Mouse (Mus musculus) CH12.LX (cell line): ENCODE data around the gene C1qtnf7. TPM values are rescaled to one million over a fixed set of nuclear protein-coding genes. Genes with fewer than 3 reads are reported as not detected.
A peak's percentile ranks its signal among the peaks of the same experiment; 100 is the strongest.

Source experiments
- DNase-seq: peaks from one replicate; pipeline ENCODE4 v3.0.0-alpha.2; 2013; ENCODE audit errors: extremely low read depth
- H3K27ac ChIP-seq: 2 replicates; pipeline ENCODE4 v1.5.1; 2012; ENCODE audit warnings: low read depth, mild to moderate bottlenecking, control low read depth, moderate library complexity; ENCODE audit not compliant: insufficient read depth
- H3K27me3 ChIP-seq: replicated peaks from 2 replicates; pipeline ENCODE3; 2012; ENCODE audit warnings: inconsistent platforms
- H3K36me3 ChIP-seq, 2 experiments: replicated peaks in 1 of 2; 2 replicates each; pipeline versions ENCODE3 to v1.6.1; 2012; ENCODE audit warnings: inconsistent platforms in 1 of 2, low read length in 1 of 2, mild to moderate bottlenecking in 1 of 2, mixed read lengths in 1 of 2, moderate library complexity in 1 of 2; ENCODE audit not compliant: control insufficient read depth in 1 of 2, insufficient read depth in 1 of 2
- H3K4me1 ChIP-seq, 2 experiments: 2 replicates each; pipeline ENCODE4 v1.6.1; 2012; ENCODE audit warnings: inconsistent platforms in 1 of 2, moderate library complexity in 1 of 2; ENCODE audit not compliant: insufficient read depth in 2 of 2, control insufficient read depth in 1 of 2
- H3K4me2 ChIP-seq: 2 replicates; pipeline ENCODE4 v1.6.1; 2012; ENCODE audit warnings: low read depth, mild to moderate bottlenecking, control low read depth; ENCODE audit not compliant: poor library complexity, insufficient read depth, severe bottlenecking
- H3K4me3 ChIP-seq, 3 experiments: fragments of 150-350 bp in 1 of 3; sonication (generic) in 1 of 3; replicated peaks in 1 of 3; 2 replicates each; pipeline versions ENCODE3 to v1.5.1; 2011 to 2012; ENCODE audit warnings: low read depth in 2 of 3, low read length in 2 of 3, mild to moderate bottlenecking in 2 of 3, moderate library complexity in 2 of 3, control low read depth in 1 of 3, improper control_type of control experiment in 1 of 3, inconsistent platforms in 1 of 3, mixed read lengths in 1 of 3; ENCODE audit not compliant: poor library complexity in 1 of 3
- H3K79me2 ChIP-seq: replicated peaks from 2 replicates; pipeline ENCODE4 v1.6.1; 2012; ENCODE audit warnings: mild to moderate bottlenecking, moderate library complexity; ENCODE audit not compliant: control insufficient read depth, poor library complexity, insufficient read depth, severe bottlenecking; ENCODE audit errors: extremely low read depth
- H3K9ac ChIP-seq: 2 replicates; pipeline ENCODE4 v1.6.1; 2012; ENCODE audit warnings: low read depth, mild to moderate bottlenecking, control low read depth, moderate library complexity; ENCODE audit not compliant: insufficient read depth
- H3K9me3 ChIP-seq: replicated peaks from 2 replicates; pipeline ENCODE3; 2012; ENCODE audit warnings: low read length, inconsistent platforms, mixed read lengths
- CHD1 ChIP-seq: IDR thresholded peaks from 2 replicates; pipeline ENCODE4 v1.6.1; 2012; ENCODE audit warnings: low read depth, low read length, improper control_type of control experiment, inconsistent platforms
- CTCF ChIP-seq, 2 experiments: IDR thresholded peaks in 1 of 2; conservative IDR thresholded peaks in 1 of 2; 2 replicates each; pipeline ENCODE4 v1.5.1; 2011 to 2012; ENCODE audit warnings: low read depth in 2 of 2, low read length in 2 of 2, improper control_type of control experiment in 1 of 2, inconsistent platforms in 1 of 2, mild to moderate bottlenecking in 1 of 2, moderate library complexity in 1 of 2
- E2F4 ChIP-seq: IDR thresholded peaks from 2 replicates; pipeline ENCODE4 v1.6.1; 2011; ENCODE audit warnings: low read depth, low read length, improper control_type of control experiment; ENCODE audit not compliant: insufficient replicate concordance
- EP300 ChIP-seq: IDR thresholded peaks from 2 replicates; pipeline ENCODE4 v1.6.1; 2011; ENCODE audit warnings: low read length, improper control_type of control experiment
- ETS1 ChIP-seq: conservative IDR thresholded peaks from 2 replicates; pipeline ENCODE4 v1.6.1; 2012; ENCODE audit warnings: low read depth, mild to moderate bottlenecking, inconsistent platforms, low read length, improper control_type of control experiment, moderate library complexity
- GABPA ChIP-seq: IDR thresholded peaks from 2 replicates; pipeline ENCODE4 v1.6.1; 2012; ENCODE audit warnings: low read depth, low read length, improper control_type of control experiment, inconsistent platforms; ENCODE audit not compliant: insufficient replicate concordance
- HCFC1 ChIP-seq: IDR thresholded peaks from 2 replicates; pipeline ENCODE4 v1.6.1; 2012; ENCODE audit warnings: low read depth, mild to moderate bottlenecking, inconsistent platforms, low read length, improper control_type of control experiment
- JUND ChIP-seq: conservative IDR thresholded peaks from 2 replicates; pipeline ENCODE4 v1.6.1; 2011; ENCODE audit warnings: low read depth, low read length, improper control_type of control experiment
- MEF2A ChIP-seq: IDR thresholded peaks from 2 replicates; pipeline ENCODE4 v1.6.1; 2014; ENCODE audit warnings: low read depth, mild to moderate bottlenecking, inconsistent platforms, low read length, improper control_type of control experiment, borderline replicate concordance
- MXI1 ChIP-seq: IDR thresholded peaks from 2 replicates; pipeline ENCODE4 v1.6.1; 2011; ENCODE audit warnings: mild to moderate bottlenecking, low read depth, low read length, improper control_type of control experiment
- MYC ChIP-seq: IDR thresholded peaks from 2 replicates; pipeline ENCODE4 v1.6.1; 2011; ENCODE audit warnings: low read depth, mild to moderate bottlenecking, improper control_type of control experiment, low read length
- POLR2AphosphoS2 ChIP-seq: IDR thresholded peaks from 2 replicates; pipeline ENCODE4 v1.6.1; 2011; ENCODE audit warnings: low read depth, low read length, improper control_type of control experiment
- RAD21 ChIP-seq: IDR thresholded peaks from 2 replicates; pipeline ENCODE4 v1.6.1; 2011; ENCODE audit warnings: low read depth, mild to moderate bottlenecking, low read length, improper control_type of control experiment, moderate library complexity
- TBP ChIP-seq: conservative IDR thresholded peaks from 2 replicates; pipeline ENCODE4 v1.6.1; 2011; ENCODE audit warnings: low read depth, low read length, improper control_type of control experiment
- UBTF ChIP-seq: IDR thresholded peaks from 2 replicates; pipeline ENCODE4 v1.6.1; 2012; ENCODE audit warnings: low read depth, mild to moderate bottlenecking, inconsistent platforms, low read length, improper control_type of control experiment, moderate library complexity
- USF1 ChIP-seq: IDR thresholded peaks from 2 replicates; pipeline ENCODE4 v1.6.1; 2014; ENCODE audit warnings: low read depth, mild to moderate bottlenecking, inconsistent platforms, low read length, improper control_type of control experiment
- USF2 ChIP-seq: conservative IDR thresholded peaks from 2 replicates; pipeline ENCODE4 v1.6.1; 2011; ENCODE audit warnings: low read depth, low read length, improper control_type of control experiment
- ZC3H11A ChIP-seq: IDR thresholded peaks from 2 replicates; pipeline ENCODE4 v1.6.1; 2012; ENCODE audit warnings: low read depth, mild to moderate bottlenecking, inconsistent platforms, low read length, improper control_type of control experiment
- ZKSCAN1 ChIP-seq: IDR thresholded peaks from 2 replicates; pipeline ENCODE4 v1.6.1; 2012; ENCODE audit warnings: low read depth, inconsistent platforms, low read length, improper control_type of control experiment, borderline replicate concordance
- ZNF384 ChIP-seq: IDR thresholded peaks from 2 replicates; pipeline ENCODE4 v1.6.1; 2012; ENCODE audit warnings: low read depth, low read length, improper control_type of control experiment, inconsistent platforms
- dilution Hi-C: fragments of 300-500 bp; cut with MboI; formaldehyde crosslinking; loops from 2 replicates; pipeline ENCODE4 v1.14.3; 2020; ENCODE audit warnings: low sequenced_read_pairs; ENCODE audit not compliant: extremely low pct_unique_long_range_greater_than_20kb, extremely low pct_ligation_motif_present
- in situ Hi-C: fragments of 300-500 bp; cut with MboI; formaldehyde crosslinking; loops from 3 replicates; pipeline ENCODE4 v1.14.3; 2019; ENCODE audit warnings: low sequenced_read_pairs, low pct_ligation_motif_present, low pct_unique_long_range_greater_than_20kb, mixed read lengths
- polyA plus RNA-seq: library from polyadenylated mRNA; unstranded; fragments of >175 nt; gene quantifications from 2 replicates; pipeline ENCODE4 v1.2.1, GENCODE M21; 2012; ENCODE audit warnings: low read depth; ENCODE audit not compliant: insufficient read length
- total RNA-seq, 2 experiments: library from RNA; depleted of rRNA; stranded (reverse); fragments of 300-350 nt in 1 of 2; fragments of >200 nt in 1 of 2; gene quantifications; 2 replicates each; pipeline ENCODE4 v1.2.3; 2012 to 2014

C1qtnf7 gene
- total and polyA plus RNA-seq, 3 experiments, result not detected

DNA sequence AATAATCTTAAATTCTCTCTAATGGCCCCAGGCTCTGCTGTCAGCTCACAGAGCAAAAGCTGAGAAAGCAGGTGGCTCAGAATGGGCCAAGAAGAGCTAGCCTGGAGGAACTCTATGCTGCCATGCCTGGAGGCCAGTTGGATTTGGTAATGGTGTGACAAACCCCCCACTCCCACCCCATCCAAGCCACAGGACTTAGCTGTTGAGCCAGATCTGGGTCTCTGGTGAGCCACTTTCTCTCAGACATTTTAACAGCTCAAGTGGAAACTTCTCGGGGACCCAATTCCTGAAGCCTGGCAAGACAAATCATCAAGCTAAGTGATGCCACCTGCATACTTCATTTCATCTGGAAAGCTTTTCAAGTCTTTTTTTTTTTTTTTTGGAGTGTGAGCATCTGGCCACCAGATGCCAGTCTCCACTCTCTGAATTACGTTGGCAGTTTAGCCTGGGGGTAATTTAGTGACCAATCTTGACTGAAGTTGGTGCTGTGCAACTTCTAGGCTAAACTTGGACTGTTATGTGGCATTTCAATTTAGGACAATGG lies 11.0 kb upstream of the C1qtnf7 start:
- Histone ChIP-seq H3K27ac (no peak overlapping the region), H3K4me3 (no peak overlapping the region), H3K79me2 (no peaks in the 10 kb centered on the region), H3K4me1 (peaks cover 0 to 13% of the 10 kb centered on the region in 2 experiments; a peak in 2 of 4 replicates), H3K9me3 (no peaks in the 10 kb centered on the region), H3K9ac (no peak overlapping the region), H3K36me3 (no peaks in the 10 kb centered on the region), H3K27me3 (no peaks in the 10 kb centered on the region), H3K4me2 (no peak overlapping the region)
- no peak for DNase-seq
- in situ Hi-C loops, result no loop called here
- TF ChIP-seq ZNF384, result peak; percentile 81
- peak in 1 of 2 experiments; percentile 19; a peak in 1 of 4 replicates for TF ChIP-seq CTCF (conservative IDR thresholded peaks at IDR 0.05 in 1 of 2, IDR thresholded peaks at IDR 0.05 in 1 of 2; ENCODE audit: low read depth in 2 of 2, low read length in 2 of 2)
- TF ChIP-seq CHD1, result no peak
- TF ChIP-seq RAD21, result peak; percentile 20
- no peak for TF ChIP-seq GABPA
- TF ChIP-seq, all 38 proteins: peak for 3
- dilution Hi-C loops, result no loop called here

GRCm38 (mm10) chr5:43508470-43508869 lies 6.9 kb upstream of the C1qtnf7 start:
- in situ Hi-C loops, result no loop called here
- Histone ChIP-seq H3K4me1 (no peaks in the 10 kb centered on the region; a peak in 1 of 4 replicates), H3K4me2 (no peak overlapping the region), H3K79me2 (no peaks in the 10 kb centered on the region), H3K4me3 (no peak overlapping the region), H3K36me3 (no peaks in the 10 kb centered on the region), H3K9me3 (no peaks in the 10 kb centered on the region), H3K9ac (no peak overlapping the region), H3K27ac (no peak overlapping the region), H3K27me3 (no peaks in the 10 kb centered on the region)
- no peak for TF ChIP-seq POLR2AphosphoS2
- TF ChIP-seq MYC, result no peak
- no peak for TF ChIP-seq ZKSCAN1
- no peak for TF ChIP-seq USF2
- TF ChIP-seq MXI1, result no peak
- TF ChIP-seq EP300, result no peak
- no peak for TF ChIP-seq ZNF384
- no peak for TF ChIP-seq CTCF (conservative IDR thresholded peaks at IDR 0.05 in 1 of 2, IDR thresholded peaks at IDR 0.05 in 1 of 2; ENCODE audit: low read depth in 2 of 2, low read length in 2 of 2)
- no peak for TF ChIP-seq JUND
- TF ChIP-seq TBP, result no peak
- no peak for TF ChIP-seq ZC3H11A
- DNase-seq, result no peak
- dilution Hi-C loops, result no loop called here

- H3K27me3 ChIP-seq, result no peaks in the 10 kb centered on the region
- H3K9me3 ChIP-seq, result no peaks in the 10 kb centered on the region
- no peak for TF ChIP-seq POLR2AphosphoS2
- TF ChIP-seq UBTF, result no peak
- no peak for TF ChIP-seq RAD21
- no peak for TF ChIP-seq HCFC1
- TF ChIP-seq MEF2A, result no peak
- no peak for TF ChIP-seq ETS1
- TF ChIP-seq ZC3H11A, result no peak
- no peak for TF ChIP-seq MYC
- no peak for TF ChIP-seq ZNF384
- no peak for TF ChIP-seq EP300
- TF ChIP-seq MXI1, result no peak
- no peak for TF ChIP-seq E2F4
- no peak for TF ChIP-seq USF1
- no peak overlapping the region for H3K9ac ChIP-seq
- no peak overlapping the region for H3K4me3 ChIP-seq
- no peaks in the 10 kb centered on the region for H3K36me3 ChIP-seq
- in situ Hi-C loops, result no loop called here
- H3K4me1 ChIP-seq, result no peaks in the 10 kb centered on the region; a peak in 1 of 4 replicates
- no peaks in the 10 kb centered on the region for H3K79me2 ChIP-seq
- H3K27ac ChIP-seq, result no peak overlapping the region
- no peak for DNase-seq
- dilution Hi-C loops, result no loop called here
- no peak overlapping the region for H3K4me2 ChIP-seq
These were observed 6.4 kb upstream of the C1qtnf7 start for GRCm38 (mm10) chr5:43508892-43509291.
